Mouse (Mus musculus) bone marrow macrophage, adult 2 months (primary cell): ENCODE data around the gene Mctp2. TPM values are rescaled to one million over a fixed set of nuclear protein-coding genes. Genes with fewer than 3 reads are reported as not detected.

Experiments
- H3K27ac ChIP-seq: 2 replicates; pipeline ENCODE4 v1.5.1; 2012; ENCODE audit warnings: low read depth, low read length; ENCODE audit not compliant: insufficient read depth
- H3K4me1 ChIP-seq: 2 replicates; pipeline ENCODE4 v1.6.1; 2012; ENCODE audit warnings: low read length; ENCODE audit not compliant: control insufficient read depth, insufficient read depth
- H3K4me3 ChIP-seq: 2 replicates; pipeline ENCODE4 v1.5.1; 2012; ENCODE audit warnings: mild to moderate bottlenecking, low read length, moderate library complexity; ENCODE audit not compliant: insufficient read depth
- CTCF ChIP-seq: IDR thresholded peaks from 2 replicates; pipeline ENCODE4 v1.5.1; 2012; ENCODE audit warnings: low read depth, mild to moderate bottlenecking, low read length, moderate library complexity
- POLR2A ChIP-seq: IDR thresholded peaks from 2 replicates; pipeline ENCODE4 v1.6.1; 2012; ENCODE audit warnings: mild to moderate bottlenecking, low read depth, low read length, borderline replicate concordance
- polyA plus RNA-seq: library from polyadenylated mRNA; stranded (reverse); fragments of >200 nt; gene quantifications from 2 replicates; pipeline ENCODE4 v1.2.4, GENCODE M21; 2012; ENCODE audit not compliant: missing spikeins, insufficient read depth, insufficient read length

Gene Mctp2
- polyA plus RNA-seq, 1 experiment, result not detected

DNA sequence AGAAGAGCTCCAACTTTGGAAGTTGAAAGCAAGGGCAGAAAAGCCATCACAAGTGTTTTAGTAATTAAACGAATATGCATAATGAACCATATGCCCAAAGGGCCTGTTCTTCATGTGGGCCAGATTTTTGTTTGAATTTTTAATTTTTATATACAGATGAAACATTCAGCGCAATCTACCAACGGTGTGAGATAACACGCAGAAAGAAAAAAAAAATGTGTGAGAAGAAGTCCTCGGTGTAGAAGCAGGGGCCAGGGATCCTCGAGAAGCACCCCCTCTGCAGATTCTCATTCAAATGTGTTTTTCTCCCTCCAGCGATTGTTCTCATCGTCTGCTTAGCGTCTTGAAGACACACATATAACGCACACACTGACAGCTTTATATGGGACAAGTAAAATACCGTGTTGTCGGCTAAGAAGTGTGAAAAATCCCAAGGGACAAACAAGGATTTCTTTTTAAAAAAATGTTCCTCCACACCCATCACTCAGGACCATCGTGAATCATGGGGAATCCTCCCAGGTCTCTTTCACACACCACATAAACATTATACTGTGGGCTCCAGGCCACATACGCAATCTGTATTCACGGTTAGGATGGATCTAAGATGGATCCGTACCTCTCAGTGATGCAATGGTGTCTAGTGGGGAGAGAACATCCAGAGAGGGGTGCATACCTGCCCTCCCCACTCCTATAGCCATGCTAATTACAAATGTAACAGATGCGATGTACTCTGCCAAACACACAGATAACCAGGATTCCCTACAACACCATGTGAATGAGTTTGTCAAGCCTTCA is 160.5 kb downstream of the Mctp2 start:
- TF ChIP-seq CTCF, result no peak
- no peak for TF ChIP-seq POLR2A
- Histone ChIP-seq H3K4me1 (no peaks in the 10 kb centered on the region), H3K4me3 (no peak overlapping the region), H3K27ac (no peak overlapping the region)

DNA sequence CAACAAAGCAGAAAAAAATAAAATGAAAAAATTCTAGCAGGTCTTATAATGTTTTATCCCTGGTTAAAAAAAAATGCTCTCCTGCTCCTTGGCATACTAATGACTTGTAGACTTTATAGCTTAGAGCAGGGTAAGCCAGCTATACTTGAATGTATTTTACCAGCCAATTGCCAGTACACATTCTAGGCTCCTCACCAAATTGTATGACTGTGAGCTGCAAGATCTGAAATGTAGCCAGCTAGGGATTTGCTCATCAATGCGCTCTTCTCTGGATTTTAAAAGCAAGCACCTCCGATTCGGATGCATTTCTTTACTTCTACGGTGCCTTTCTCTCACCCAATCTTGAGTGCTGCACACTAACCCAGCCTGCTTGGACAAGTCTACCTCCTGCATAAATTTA is 167.7 kb downstream of the Mctp2 start:
- Histone ChIP-seq H3K4me1 (no peaks in the 10 kb centered on the region), H3K4me3 (no peak overlapping the region), H3K27ac (no peak overlapping the region)
- TF ChIP-seq POLR2A (no peak), CTCF (no peak)

DNA sequence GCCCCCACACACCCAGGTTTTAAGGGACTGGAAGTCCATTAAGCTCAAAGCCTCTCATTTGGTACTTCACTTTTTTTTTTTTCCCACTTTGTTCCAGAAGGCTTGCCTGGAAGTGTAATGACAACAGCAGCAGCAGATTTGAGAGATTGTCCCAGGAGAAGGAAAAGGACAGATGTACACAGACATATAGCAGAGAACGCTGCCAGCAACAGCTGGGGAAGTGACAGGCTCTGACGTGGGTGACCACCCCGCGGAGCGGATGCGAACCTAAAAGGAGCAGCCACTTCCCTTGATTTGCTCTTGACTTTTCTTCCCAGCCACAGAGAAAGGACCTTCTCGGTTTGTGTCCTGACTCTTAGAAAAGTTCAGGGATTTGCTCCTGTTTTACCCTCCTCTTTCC is 185.4 kb downstream of the Mctp2 start:
- Histone ChIP-seq H3K4me1 (no peaks in the 10 kb centered on the region), H3K27ac (no peak overlapping the region), H3K4me3 (no peak overlapping the region)
- TF ChIP-seq CTCF (no peak), POLR2A (no peak)

DNA sequence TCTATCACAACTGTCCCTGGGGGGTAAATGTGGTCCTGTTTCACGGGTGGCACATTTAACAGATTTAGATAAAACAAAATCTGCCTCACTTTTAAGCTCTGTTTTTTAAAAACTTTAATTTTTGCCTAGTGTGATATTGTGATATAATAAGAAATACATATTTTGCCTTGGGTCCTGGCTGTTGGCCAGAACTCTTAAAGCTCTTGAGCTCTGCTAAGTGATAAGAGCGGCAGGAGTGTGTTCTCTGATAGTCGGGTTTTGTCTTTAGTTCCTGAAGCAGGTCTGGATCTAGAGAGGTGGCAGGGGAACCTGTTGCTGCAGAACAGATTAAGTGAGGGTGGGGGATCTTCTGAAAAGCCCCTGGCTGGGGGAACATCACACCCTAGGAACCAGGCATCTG is 186.7 kb downstream of the Mctp2 start:
- TF ChIP-seq POLR2A (no peak), CTCF (no peak)
- H3K4me1 ChIP-seq, result no peaks in the 10 kb centered on the region
- H3K27ac ChIP-seq, result no peak overlapping the region
- no peak overlapping the region for H3K4me3 ChIP-seq

DNA sequence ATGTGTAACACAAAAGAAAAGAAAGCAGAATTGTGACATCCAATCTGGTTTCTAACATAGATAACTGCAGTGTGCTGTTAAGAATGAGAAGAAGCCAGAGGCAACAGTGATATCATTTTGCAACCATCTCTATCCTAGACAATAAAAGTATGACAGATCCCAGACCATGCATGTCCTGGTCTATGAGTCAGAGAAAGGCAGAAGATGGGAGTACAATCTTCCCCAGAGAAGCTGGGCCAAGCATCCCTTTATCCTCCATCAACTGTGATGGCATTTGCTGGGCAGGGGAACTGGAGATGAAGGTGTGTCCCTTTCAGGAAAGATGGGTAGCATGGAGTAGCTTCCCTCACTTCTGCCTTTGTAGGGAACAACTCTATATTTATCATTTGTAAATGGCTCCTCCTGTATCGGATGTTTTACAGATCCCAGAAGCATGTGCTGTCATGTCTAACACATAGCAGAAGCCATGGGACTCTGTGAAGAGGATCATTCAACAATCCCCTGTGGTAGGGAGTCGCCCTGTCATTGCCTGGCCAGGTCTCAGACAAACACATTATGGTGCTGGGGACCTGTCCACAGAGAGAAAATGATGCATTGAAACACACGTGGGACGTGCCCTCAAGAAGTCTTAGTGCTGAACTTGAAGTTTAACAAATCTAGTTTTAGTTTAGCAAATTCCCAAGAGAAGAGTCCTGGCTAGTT is 188.9 kb downstream of the Mctp2 start:
- H3K4me1 ChIP-seq, result no peaks in the 10 kb centered on the region
- TF ChIP-seq POLR2A (no peak), CTCF (no peak)
- no peak overlapping the region for H3K4me3 ChIP-seq

DNA sequence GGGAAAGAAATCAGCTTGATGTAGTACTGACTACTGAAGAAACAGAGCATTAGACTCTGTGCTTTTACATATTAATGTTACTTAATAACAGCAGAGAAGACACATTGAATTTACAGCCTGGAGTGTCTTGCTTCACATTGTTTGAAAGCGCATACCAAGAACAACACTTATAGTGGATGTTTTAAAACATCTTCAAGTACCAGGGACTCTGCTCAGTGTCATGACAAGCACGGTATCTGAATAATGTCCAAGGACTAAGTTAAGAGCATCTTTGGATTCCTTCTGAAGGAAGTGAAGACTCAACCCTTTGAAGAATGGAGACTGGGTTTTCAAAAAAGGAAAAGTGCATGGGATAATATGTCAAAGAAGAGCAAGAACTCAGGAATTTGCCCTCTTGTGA is 191.3 kb downstream of the Mctp2 start:
- Histone ChIP-seq H3K4me3 (no peak overlapping the region), H3K27ac (no peak overlapping the region), H3K4me1 (no peaks in the 10 kb centered on the region)
- TF ChIP-seq POLR2A (no peak), CTCF (no peak)

More for the DNA sequence above, 188.9 kb downstream of the Mctp2 start:
- H3K27ac ChIP-seq, result no peak overlapping the region

DNA sequence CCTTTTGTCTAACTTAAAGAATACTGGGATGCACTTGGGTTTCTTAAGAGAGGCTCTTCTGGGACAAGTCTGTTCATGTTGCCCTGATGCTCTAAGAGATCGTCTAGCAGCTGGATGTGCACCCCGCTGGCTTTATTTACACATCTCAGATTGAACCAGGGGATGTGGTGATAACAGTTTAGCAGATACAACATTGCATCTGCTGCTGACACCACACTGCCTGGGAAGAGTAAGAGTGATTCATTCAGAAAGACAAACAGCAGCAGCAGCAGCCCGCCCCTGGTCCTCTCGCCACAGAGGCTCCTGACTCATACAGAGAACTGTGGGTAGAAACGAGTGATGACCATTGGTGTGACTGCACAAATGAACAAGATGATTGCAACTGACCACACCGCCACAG is 195.8 kb downstream of the Mctp2 start:
- TF ChIP-seq POLR2A (no peak), CTCF (no peak)
- no peak overlapping the region for H3K4me3 ChIP-seq
- no peaks in the 10 kb centered on the region for H3K4me1 ChIP-seq
- no peak overlapping the region for H3K27ac ChIP-seq

DNA sequence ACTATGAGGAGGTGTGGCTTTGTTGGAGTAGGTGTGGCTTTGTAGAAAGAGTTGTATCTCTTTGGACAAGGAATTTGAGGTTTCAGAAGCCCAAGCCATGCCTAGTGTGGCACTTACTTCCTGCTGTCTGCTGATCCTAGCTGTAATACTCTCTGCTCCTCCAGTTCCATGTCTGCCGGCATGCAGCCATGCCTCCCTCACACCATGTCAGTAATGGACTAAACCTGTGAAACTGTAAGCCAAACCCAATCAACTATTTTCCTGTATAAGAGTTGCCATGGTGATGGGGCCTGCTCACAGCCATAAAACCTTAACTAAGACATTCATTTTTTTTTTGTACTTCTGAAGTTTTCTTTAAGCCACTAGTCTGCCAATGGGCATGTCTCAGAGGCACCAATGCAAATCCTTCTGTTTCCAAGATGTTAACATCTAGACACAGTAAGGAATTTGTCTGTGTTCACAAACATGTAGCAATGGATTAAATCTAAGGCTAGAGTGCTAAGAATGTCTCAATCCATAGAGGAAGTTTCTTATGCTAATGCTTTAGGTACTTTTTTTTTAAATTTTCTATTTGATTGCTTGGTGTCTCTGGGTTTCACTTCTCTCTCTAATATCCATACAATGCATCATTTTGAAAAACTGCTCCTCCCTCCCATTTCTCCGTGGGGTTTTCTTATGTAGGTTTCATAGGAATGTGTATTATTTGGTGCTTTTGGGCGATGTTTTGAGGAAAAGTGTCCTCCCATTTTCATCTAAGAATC is 197.6 kb downstream of the Mctp2 start:
- H3K4me1 ChIP-seq, result no peaks in the 10 kb centered on the region
- no peak for TF ChIP-seq CTCF
- TF ChIP-seq POLR2A, result no peak
- no peak overlapping the region for H3K4me3 ChIP-seq
- H3K27ac ChIP-seq, result no peak overlapping the region

DNA sequence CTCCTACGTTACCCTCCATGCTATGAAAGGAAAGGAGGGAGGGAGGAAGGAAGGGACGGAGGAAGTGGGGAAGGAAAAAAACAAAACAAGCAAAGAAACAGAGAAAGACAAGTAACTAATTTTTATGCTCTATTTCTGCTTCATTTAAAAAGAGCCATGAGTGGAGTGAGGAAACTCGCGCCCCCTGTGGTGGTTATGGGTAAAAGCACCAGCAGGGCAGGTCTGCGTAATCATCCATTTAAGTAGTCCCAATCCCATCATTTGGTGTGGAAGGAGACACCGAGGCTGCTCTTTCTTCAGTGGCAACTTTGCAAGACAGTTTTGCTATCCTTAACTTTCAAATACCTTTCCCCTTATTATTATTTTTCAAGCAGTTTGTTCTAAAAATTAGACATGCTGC is 202.2 kb downstream of the Mctp2 start:
- H3K27ac ChIP-seq, result no peak overlapping the region
- no peak for TF ChIP-seq CTCF
- TF ChIP-seq POLR2A, result no peak
- no peaks in the 10 kb centered on the region for H3K4me1 ChIP-seq

DNA sequence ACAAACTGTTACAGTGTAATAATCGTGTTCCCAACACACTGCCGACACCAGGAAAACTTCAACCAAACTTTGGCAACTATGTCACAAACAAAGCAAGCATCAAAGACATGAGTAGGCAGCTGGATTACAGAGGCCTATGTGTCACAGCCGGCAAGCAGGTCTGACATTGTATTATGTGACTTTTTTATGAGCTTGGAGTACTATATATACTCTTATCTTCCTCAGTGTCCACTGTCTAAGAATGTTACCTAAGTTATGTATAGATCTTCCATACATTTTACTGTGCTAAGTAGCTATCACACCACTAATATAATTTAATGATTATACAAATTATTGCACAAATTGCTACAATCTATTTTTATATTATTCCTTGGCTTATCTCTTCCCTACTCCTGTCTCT is 202.8 kb downstream of the Mctp2 start:
- H3K27ac ChIP-seq, result no peak overlapping the region
- TF ChIP-seq CTCF, result no peak
- TF ChIP-seq POLR2A, result no peak
- no peaks in the 10 kb centered on the region for H3K4me1 ChIP-seq
- no peak overlapping the region for H3K4me3 ChIP-seq

More for the DNA sequence above, 202.2 kb downstream of the Mctp2 start:
- no peak overlapping the region for H3K4me3 ChIP-seq
